Mouse (Mus musculus) midbrain, embryonic 13.5 days (tissue): ENCODE results near the gene Cmah. TPM values are rescaled to one million over a fixed set of nuclear protein-coding genes. Genes with fewer than 3 reads are reported as not detected.

Experiments used
- ATAC-seq: fragments of 200-750 bp; cut with Nextera tagmentation; 2 replicates; pipeline ENCODE4 v1.8.0; 2017; ENCODE audit warnings: mild to moderate bottlenecking, moderate TSS enrichment, moderate library complexity
- H3K27ac ChIP-seq: fragments of 300-500 bp; sonication (generic); 2 replicates; pipeline ENCODE4 v1.5.1; 2015; ENCODE audit warnings: inconsistent platforms, mild to moderate bottlenecking, moderate library complexity
- H3K27me3 ChIP-seq: fragments of 300-500 bp; sonication (generic); 2 replicates; pipeline ENCODE4 v1.6.1; 2015; ENCODE audit warnings: mild to moderate bottlenecking, inconsistent platforms
- H3K36me3 ChIP-seq: fragments of 300-500 bp; sonication (generic); 2 replicates; pipeline ENCODE4 v1.6.1; 2015; ENCODE audit warnings: mild to moderate bottlenecking, inconsistent platforms
- H3K4me1 ChIP-seq: fragments of 300-500 bp; sonication (generic); replicated peaks from 2 replicates; pipeline ENCODE4 v1.6.1; 2015; ENCODE audit warnings: inconsistent platforms
- H3K4me2 ChIP-seq: fragments of 300-500 bp; sonication (generic); replicated peaks from 2 replicates; pipeline ENCODE4 v1.6.1; 2015; ENCODE audit warnings: moderate library complexity, mild to moderate bottlenecking, inconsistent platforms
- H3K4me3 ChIP-seq: fragments of 300-500 bp; sonication (generic); replicated peaks from 2 replicates; pipeline ENCODE4 v1.5.1; 2015; ENCODE audit warnings: mild to moderate bottlenecking, inconsistent platforms
- H3K9ac ChIP-seq: fragments of 300-500 bp; sonication (generic); replicated peaks from 2 replicates; pipeline ENCODE4 v1.6.1; 2015; ENCODE audit warnings: mild to moderate bottlenecking, inconsistent platforms
- H3K9me3 ChIP-seq: fragments of 300-500 bp; sonication (generic); 2 replicates; pipeline ENCODE4 v1.6.1; 2016; ENCODE audit warnings: mild to moderate bottlenecking, inconsistent platforms
- WGBS: fragments of 180-500 bp; shearing (Covaris S2); methylation state at CpG from one replicate; pipeline ENCODE4 v1.1.7; 2015; 5-methylcytosine and 5-hydroxymethylcytosine counted together
- polyA plus RNA-seq: library from polyadenylated mRNA; unstranded; fragments of >200 nt; fragmentation: Nextera tagmentation; extraction: Ambion mirVana; gene quantifications from 2 replicates; pipeline ENCODE4 v1.2.1, GENCODE M21; 2015

Gene Cmah
- polyA plus RNA-seq, 1 experiment from 2014 or later: 0.23 TPM

GRCm38 (mm10) chr13:24523587-24524221, 196.5 kb downstream of the Cmah start:
- WGBS: 76% methylated on average over 4 of the region's 4 CpGs
- no peaks in the 10 kb centered on the region for H3K9me3 ChIP-seq
- H3K4me3 ChIP-seq: no peak overlapping the region
- H3K4me1 ChIP-seq: peaks cover 20% of the 10 kb centered on the region
- ATAC-seq: no peak
- no peaks in the 10 kb centered on the region for H3K27me3 ChIP-seq
- H3K9ac ChIP-seq: no peak overlapping the region
- H3K4me2 ChIP-seq: no peak overlapping the region
- H3K36me3 ChIP-seq: no peaks in the 10 kb centered on the region
- no peak overlapping the region for H3K27ac ChIP-seq

GRCm38 (mm10) chr13:24524468-24524867, 197.3 kb downstream of the Cmah start:
- H3K4me3 ChIP-seq: no peak overlapping the region
- H3K36me3 ChIP-seq: no peaks in the 10 kb centered on the region
- H3K4me2 ChIP-seq: no peak overlapping the region
- WGBS: 68% methylated on average over 1 of the region's 1 CpGs
- H3K27ac ChIP-seq: no peak overlapping the region
- H3K27me3 ChIP-seq: no peaks in the 10 kb centered on the region
- H3K9me3 ChIP-seq: no peaks in the 10 kb centered on the region
- no peak for ATAC-seq
- H3K4me1 ChIP-seq: peaks cover 20% of the 10 kb centered on the region
- H3K9ac ChIP-seq: no peak overlapping the region

GRCm38 (mm10) chr13:24525551-24525950, 198.3 kb downstream of the Cmah start:
- no peak for ATAC-seq
- Histone ChIP-seq H3K9me3 (no peaks in the 10 kb centered on the region), H3K4me3 (no peak overlapping the region), H3K4me2 (no peak overlapping the region), H3K36me3 (no peaks in the 10 kb centered on the region), H3K27me3 (no peaks in the 10 kb centered on the region), H3K9ac (no peak overlapping the region), H3K4me1 (peaks cover 20% of the 10 kb centered on the region), H3K27ac (no peak overlapping the region)
- WGBS: 79% methylated on average over 3 of the region's 3 CpGs

GRCm38 (mm10) chr13:24526916-24527315, 199.7 kb downstream of the Cmah start:
- no peak for ATAC-seq
- Histone ChIP-seq H3K9ac (no peak overlapping the region), H3K4me1 (peaks cover 8% of the 10 kb centered on the region), H3K4me2 (no peak overlapping the region), H3K9me3 (no peaks in the 10 kb centered on the region), H3K4me3 (no peak overlapping the region), H3K36me3 (no peaks in the 10 kb centered on the region), H3K27ac (no peak overlapping the region), H3K27me3 (no peaks in the 10 kb centered on the region)
- WGBS: 76% methylated on average over 2 of the region's 2 CpGs

Other genes with a start within 250 kb of the Cmah start
- gene Carmil1, start 46.6 kb upstream of the Cmah start, polyA plus RNA-seq: 21.8 and 22.1 TPM in 2 replicates